Mouse (Mus musculus) MEL (cell line): ENCODE results near the gene Ddx25. TPM values are rescaled to one million over a fixed set of nuclear protein-coding genes. Genes with fewer than 3 reads are reported as not detected.
A peak's percentile ranks its signal among the peaks of the same experiment; 100 is the strongest.

ENCODE experiments used
- DNase-seq: peaks from one replicate; pipeline ENCODE4 v3.0.0; 2011; ENCODE audit warnings: low read depth, low spot score
- H3K27ac ChIP-seq: 2 replicates; pipeline ENCODE4 v1.5.1; 2012; ENCODE audit warnings: low read depth, mild to moderate bottlenecking, control low read depth, low read length, moderate library complexity; ENCODE audit not compliant: control insufficient read depth
- H3K27me3 ChIP-seq, 2 experiments: fragments of 150-350 bp in 1 of 2; sonication (generic) in 1 of 2; 2 replicates each; pipeline ENCODE4 v1.6.1; 2012; ENCODE audit warnings: low read length in 2 of 2, mild to moderate bottlenecking in 2 of 2, improper control_type of control experiment in 1 of 2, moderate library complexity in 1 of 2; ENCODE audit not compliant: insufficient read depth in 2 of 2, control insufficient read depth in 1 of 2
- H3K36me3 ChIP-seq, 2 experiments: 2 replicates each; pipeline ENCODE4 v1.6.1; 2012 to 2014; ENCODE audit warnings: low read length in 2 of 2, improper control_type of control experiment in 1 of 2, inconsistent platforms in 1 of 2, mild to moderate bottlenecking in 1 of 2; ENCODE audit not compliant: insufficient read depth in 2 of 2, control insufficient read depth in 1 of 2
- H3K4me1 ChIP-seq, 2 experiments: fragments of 150-350 bp in 1 of 2; sonication (generic) in 1 of 2; 2 replicates each; pipeline ENCODE4 v1.6.1; 2012; ENCODE audit warnings: low read length in 2 of 2, improper control_type of control experiment in 1 of 2, mild to moderate bottlenecking in 1 of 2; ENCODE audit not compliant: insufficient read depth in 2 of 2, control insufficient read depth in 1 of 2
- H3K4me3 ChIP-seq, 2 experiments: fragments of 150-350 bp in 1 of 2; sonication (generic) in 1 of 2; 2 replicates each; pipeline ENCODE4 v1.5.1; 2012; ENCODE audit warnings: low read depth in 2 of 2, low read length in 2 of 2, mild to moderate bottlenecking in 2 of 2, moderate library complexity in 2 of 2, control low read depth in 1 of 2, improper control_type of control experiment in 1 of 2; ENCODE audit not compliant: control insufficient read depth in 1 of 2, insufficient read depth in 1 of 2
- H3K79me2 ChIP-seq: 2 replicates; pipeline ENCODE4 v1.6.1; 2012; ENCODE audit warnings: mild to moderate bottlenecking, low read length, moderate library complexity; ENCODE audit not compliant: control insufficient read depth, poor library complexity, insufficient read depth
- H3K9ac ChIP-seq: 2 replicates; pipeline ENCODE4 v1.6.1; 2012; ENCODE audit warnings: low read depth, mild to moderate bottlenecking, control low read depth, low read length, moderate library complexity; ENCODE audit not compliant: control insufficient read depth, poor library complexity, severe bottlenecking
- H3K9me3 ChIP-seq: fragments of 150-350 bp; sonication (generic); replicated peaks from 2 replicates; pipeline ENCODE4 v1.6.1; 2012; ENCODE audit warnings: mild to moderate bottlenecking, low read length, improper control_type of control experiment, moderate library complexity; ENCODE audit not compliant: insufficient read depth
- CTCF ChIP-seq, 3 experiments: IDR thresholded peaks in 2 of 3; conservative IDR thresholded peaks in 1 of 3; 2 replicates each; pipeline ENCODE4 v1.5.1; 2011 to 2012; ENCODE audit warnings: low read length in 3 of 3, low read depth in 2 of 3, mild to moderate bottlenecking in 2 of 3, improper control_type of control experiment in 1 of 3, inconsistent platforms in 1 of 3, mixed read lengths in 1 of 3, moderate library complexity in 1 of 3; ENCODE audit not compliant: control insufficient read depth in 1 of 3, insufficient read depth in 1 of 3, poor library complexity in 1 of 3, severe bottlenecking in 1 of 3
- E2F4 ChIP-seq: IDR thresholded peaks from 2 replicates; pipeline ENCODE4 v1.6.1; 2011; ENCODE audit warnings: low read depth, low read length, improper control_type of control experiment, borderline replicate concordance
- ELF1 ChIP-seq: IDR thresholded peaks from 2 replicates; pipeline ENCODE4 v1.6.1; 2014; ENCODE audit warnings: low read depth, mild to moderate bottlenecking, inconsistent platforms, low read length, improper control_type of control experiment, moderate library complexity
- GATA1 ChIP-seq: IDR thresholded peaks from 2 replicates; pipeline ENCODE4 v1.6.1; 2011; ENCODE audit warnings: low read depth, low read length, improper control_type of control experiment
- KAT2A ChIP-seq: conservative IDR thresholded peaks from 2 replicates; pipeline ENCODE4 v1.6.1; 2012; ENCODE audit warnings: low read depth, low read length, improper control_type of control experiment, inconsistent platforms
- MAFK ChIP-seq: IDR thresholded peaks from 2 replicates; pipeline ENCODE4 v1.6.1; 2011; ENCODE audit warnings: low read depth, mild to moderate bottlenecking, low read length, improper control_type of control experiment, borderline replicate concordance
- MAX ChIP-seq: IDR thresholded peaks from 2 replicates; pipeline ENCODE4 v1.6.1; 2011; ENCODE audit warnings: low read length, improper control_type of control experiment
- MAZ ChIP-seq: IDR thresholded peaks from 2 replicates; pipeline ENCODE4 v1.6.1; 2012; ENCODE audit warnings: low read depth, mild to moderate bottlenecking, inconsistent platforms, low read length, improper control_type of control experiment
- MEF2A ChIP-seq: IDR thresholded peaks from 2 replicates; pipeline ENCODE4 v1.6.1; 2014; ENCODE audit warnings: low read depth, mild to moderate bottlenecking, inconsistent platforms, low read length, improper control_type of control experiment; ENCODE audit not compliant: poor library complexity, insufficient replicate concordance, severe bottlenecking; ENCODE audit errors: extremely low read depth
- MXI1 ChIP-seq: IDR thresholded peaks from 2 replicates; pipeline ENCODE4 v1.6.1; 2011; ENCODE audit warnings: mild to moderate bottlenecking, low read depth, low read length, improper control_type of control experiment
- TAL1 ChIP-seq: IDR thresholded peaks from 2 replicates; pipeline ENCODE4 v1.6.1; 2012; ENCODE audit warnings: mild to moderate bottlenecking, inconsistent platforms, low read length, moderate library complexity, mixed read lengths
- UBTF ChIP-seq: IDR thresholded peaks from 2 replicates; pipeline ENCODE4 v1.6.1; 2012; ENCODE audit warnings: low read depth, mild to moderate bottlenecking, inconsistent platforms, low read length, improper control_type of control experiment, moderate library complexity, borderline replicate concordance; ENCODE audit not compliant: insufficient read depth
- USF1 ChIP-seq: IDR thresholded peaks from 2 replicates; pipeline ENCODE4 v1.6.1; 2014; ENCODE audit warnings: low read depth, mild to moderate bottlenecking, inconsistent platforms, low read length, improper control_type of control experiment, moderate library complexity
- ZKSCAN1 ChIP-seq: IDR thresholded peaks from 2 replicates; pipeline ENCODE4 v1.6.1; 2012; ENCODE audit warnings: low read depth, mild to moderate bottlenecking, inconsistent platforms, low read length, improper control_type of control experiment, moderate library complexity
- ZMIZ1 ChIP-seq: IDR thresholded peaks from 2 replicates; pipeline ENCODE4 v1.6.1; 2012; ENCODE audit warnings: low read depth, mild to moderate bottlenecking, inconsistent platforms, low read length, improper control_type of control experiment, moderate library complexity
- polyA plus RNA-seq, 2 experiments: library from polyadenylated mRNA; stranded (reverse) in 1 of 2; unstranded in 1 of 2; fragments of >175 nt in 1 of 2; fragments of >200 nt in 1 of 2; gene quantifications; 2 replicates each; pipeline versions ENCODE4 v1.2.1 to v1.2.4; 2012; ENCODE audit warnings: low replicate concordance in 2 of 2, low read depth in 1 of 2; ENCODE audit not compliant: insufficient read length in 2 of 2, insufficient read depth in 1 of 2, missing spikeins in 1 of 2
- total RNA-seq: library from RNA; depleted of rRNA; stranded (reverse); fragments of 300-350 nt; gene quantifications from 2 replicates; pipeline ENCODE4 v1.2.3, GENCODE M21; 2012

Ddx25 gene
- total and polyA plus RNA-seq, 3 experiments = 0.35 TPM; not detected in 1

DNA sequence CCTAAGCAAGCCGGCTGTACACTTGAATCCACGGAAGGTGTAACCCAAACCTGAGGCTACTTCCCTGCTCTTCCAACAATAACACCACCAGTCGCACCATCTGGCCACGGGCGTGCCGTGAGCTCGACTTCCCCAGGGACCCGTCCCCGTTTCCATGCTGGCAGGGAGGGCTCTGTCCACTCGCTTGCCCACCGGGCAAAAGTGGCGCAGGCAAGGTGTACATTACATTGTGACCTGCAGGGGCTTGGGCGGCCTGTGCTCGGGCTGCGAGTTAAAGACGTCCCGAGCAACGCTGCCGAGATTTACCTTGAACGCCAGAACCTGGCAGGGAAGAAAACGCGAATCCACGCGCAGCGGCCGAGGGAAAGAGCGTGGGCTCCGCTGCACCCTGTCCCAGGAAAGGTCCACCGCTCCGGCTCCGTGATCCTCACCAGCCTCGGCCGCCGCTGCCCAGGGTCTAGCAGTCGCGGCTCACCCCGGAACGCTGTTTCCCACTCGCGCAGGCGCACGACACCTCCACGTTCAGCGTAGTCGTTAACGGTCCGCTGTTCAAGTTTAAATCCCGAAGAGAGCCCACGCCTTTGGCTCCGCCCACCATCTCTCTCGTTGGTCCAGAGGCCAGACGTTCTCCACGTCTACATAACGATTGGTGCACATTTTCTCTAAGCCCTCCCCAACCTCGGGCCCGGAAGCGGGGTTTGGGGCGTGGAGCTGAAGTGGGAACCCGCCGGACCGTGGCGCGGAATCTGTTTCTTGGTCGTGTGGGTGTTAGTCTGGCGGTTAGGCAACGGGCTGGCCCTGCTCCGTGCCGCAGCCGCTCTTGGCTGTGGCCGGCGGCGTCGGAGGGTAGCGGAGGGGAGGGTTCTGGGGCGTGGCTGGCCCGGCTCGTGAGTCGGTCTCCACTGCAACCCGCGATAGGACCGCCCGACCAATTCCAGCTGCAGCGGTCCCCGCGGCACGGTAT is 11.5 kb upstream of the Ddx25 start, which contains the start of the genes Pate2 and Hyls1 (continued):
- no peak for TF ChIP-seq MAFK
- TF ChIP-seq MEF2A = no peak
- no peak for TF ChIP-seq CTCF (IDR thresholded peaks at IDR 0.05 in 2 of 3, conservative IDR thresholded peaks at IDR 0.05 in 1 of 3; ENCODE audit: control insufficient read depth in 1 of 3, insufficient read depth in 1 of 3, low read depth in 2 of 3, low read length in 3 of 3, poor library complexity in 1 of 3, severe bottlenecking in 1 of 3)
- no peak for TF ChIP-seq ZKSCAN1
- TF ChIP-seq KAT2A = no peak
- no peak for TF ChIP-seq E2F4
- TF ChIP-seq ELF1 = peak; percentile 91
- TF ChIP-seq GATA1 = no peak
- 0 out of 2 replicates have a peak, but pooled peaks have one; percentile 13 for TF ChIP-seq UBTF
- no peak for TF ChIP-seq TAL1
- TF ChIP-seq MXI1 = peak; percentile 80

DNA sequence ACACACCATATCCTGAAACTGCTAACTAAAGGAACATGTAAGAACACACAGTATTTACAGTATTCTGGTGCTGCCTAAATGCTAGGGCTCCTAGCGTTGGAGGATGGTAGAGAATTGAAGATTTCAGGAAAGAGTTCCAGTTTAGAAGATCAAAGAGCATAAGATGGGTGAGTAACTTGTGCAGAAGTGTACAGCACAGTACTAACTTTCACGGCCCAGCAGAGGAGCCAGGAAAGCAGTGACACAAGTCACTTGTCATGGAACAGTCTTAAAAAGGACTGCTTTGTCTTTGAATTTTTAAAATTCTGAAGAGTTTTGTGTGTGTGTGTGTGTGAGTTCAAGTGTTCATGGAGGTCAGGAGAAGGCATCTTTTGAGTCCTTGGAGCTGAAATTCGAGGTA is 9.7 kb upstream of the Ddx25 start:
- no peak for DNase-seq
- Histone ChIP-seq H3K4me3 (no peak overlapping the region), H3K4me1 (peaks cover 0 to 6% of the 10 kb centered on the region in 2 experiments; a peak in 1 of 4 replicates), H3K9me3 (no peaks in the 10 kb centered on the region), H3K27ac (no peak overlapping the region), H3K36me3 (peaks cover 9 to 33% of the 10 kb centered on the region in 2 experiments), H3K27me3 (no peaks in the 10 kb centered on the region), H3K9ac (no peak overlapping the region), H3K79me2 (peaks cover 13% of the 10 kb centered on the region)
- TF ChIP-seq MXI1 = no peak

DNA sequence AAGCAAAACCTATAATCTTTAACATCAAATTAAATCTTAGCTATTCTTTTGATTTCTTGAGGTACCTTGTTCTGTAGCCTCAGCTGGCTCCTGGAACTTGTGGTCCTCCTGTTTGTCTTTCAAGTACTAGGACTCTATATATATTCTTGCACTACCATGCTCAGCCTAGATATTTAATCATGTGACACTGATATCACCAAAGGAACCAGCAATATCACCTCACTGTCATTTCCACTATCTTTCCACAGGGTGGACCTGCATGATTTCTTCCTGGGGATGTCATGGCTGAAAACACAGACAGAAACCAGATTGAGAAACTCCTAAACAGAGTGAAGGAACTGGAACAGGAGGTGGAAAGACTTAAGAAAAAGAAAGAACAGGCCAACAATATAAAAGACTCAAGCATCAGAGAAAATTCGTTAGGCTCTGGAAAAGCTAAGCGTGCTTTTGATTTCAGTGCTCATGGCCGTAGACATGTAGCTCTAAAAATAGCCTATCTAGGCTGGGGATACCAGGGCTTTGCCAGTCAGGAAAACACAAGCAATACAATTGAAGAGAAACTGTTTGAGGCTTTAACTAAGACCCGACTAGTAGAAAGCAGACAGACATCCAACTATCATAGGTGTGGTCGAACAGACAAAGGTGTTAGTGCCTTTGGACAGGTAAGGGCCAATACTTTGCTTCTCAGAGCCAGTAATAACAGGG is 6.4 kb upstream of the Ddx25 start:
- Histone ChIP-seq H3K27me3 (no peaks in the 10 kb centered on the region), H3K79me2 (peaks cover 31% of the 10 kb centered on the region), H3K36me3 (peaks cover 18 to 51% of the 10 kb centered on the region in 2 experiments), H3K9me3 (no peaks in the 10 kb centered on the region), H3K4me1 (peaks cover 0 to 10% of the 10 kb centered on the region in 2 experiments; a peak in 3 of 4 replicates), H3K9ac (no peak overlapping the region), H3K4me3 (no peak overlapping the region), H3K27ac (no peak overlapping the region)
- DNase-seq = no peak
- TF ChIP-seq MEF2A = no peak
- TF ChIP-seq USF1 = peak; percentile 57; the same call in 1 of the 2 replicates
- no peak for TF ChIP-seq MAX
- no peak for TF ChIP-seq MAZ
- TF ChIP-seq ZMIZ1 = peak; percentile 48; the same call in 1 of the 2 replicates
